7 mouse cellular contexts compared by ENCODE assay signal in genomic region chr2:32078522-32078921, GRCm38 (mm10). TPM values are rescaled to one million over a fixed set of nuclear protein-coding genes. Genes with fewer than 3 reads are reported as not detected.
DNase-seq lines count a peak whose midpoint lies in the region; ATAC-seq and TF ChIP-seq lines count a peak whose summit lies in the region.

No protein-coding gene starts in this region.

- peaks cover 23% of the 10 kb centered on the region for H3K27me3 ChIP-seq in E14TG2a.4 (ENCODE audit: insufficient read depth, low read length)
- peaks cover 21% of the 10 kb centered on the region for H3K27me3 ChIP-seq in forebrain, embryonic 11.5 days (ENCODE audit: control insufficient read depth, insufficient read depth, low read length)
- peaks cover 21% of the 10 kb centered on the region for H3K27me3 ChIP-seq in forebrain, embryonic 16.5 days (replicated peaks; ENCODE audit: control insufficient read depth, insufficient read depth, low read length)

- H3K9ac ChIP-seq in forebrain, embryonic 11.5 days (ENCODE audit: low read length), result no peak overlapping the region
- no peak overlapping the region for H3K9ac ChIP-seq in forebrain, embryonic 16.5 days (replicated peaks; ENCODE audit: low read depth, low read length)

- H3K4me2 ChIP-seq in forebrain, embryonic 11.5 days (ENCODE audit: low read depth, low read length, severe bottlenecking), result no peak overlapping the region
- H3K4me2 ChIP-seq in forebrain, embryonic 16.5 days (ENCODE audit: low read length), result no peak overlapping the region

- no peaks in the 10 kb centered on the region for H3K9me3 ChIP-seq in E14TG2a.4 (ENCODE audit: low read length)
- H3K9me3 ChIP-seq in forebrain, embryonic 11.5 days (ENCODE audit: control insufficient read depth, low read length), result no peaks in the 10 kb centered on the region
- H3K9me3 ChIP-seq in forebrain, embryonic 16.5 days (ENCODE audit: control insufficient read depth, low read length), result no peaks in the 10 kb centered on the region

- peaks cover 75% of the 10 kb centered on the region for H3K4me1 ChIP-seq in E14TG2a.4 (replicated peaks; ENCODE audit: low read depth, low read length)
- H3K4me1 ChIP-seq in bone marrow, adult 2 months (ENCODE audit: control insufficient read depth, insufficient read depth, low read length), result peaks cover 9% of the 10 kb centered on the region
- peaks cover 6% of the 10 kb centered on the region; the same call in 1 of the 2 replicates for H3K4me1 ChIP-seq in forebrain, embryonic 11.5 days (replicated peaks; ENCODE audit: control insufficient read depth, insufficient read depth, low read length)
- peaks cover 6% of the 10 kb centered on the region for H3K4me1 ChIP-seq in forebrain, embryonic 16.5 days (replicated peaks; ENCODE audit: control insufficient read depth, insufficient read depth, low read length)

- DNase-seq in induced T-regulatory cell, adult 2 months (ENCODE audit: low read depth), result peak; percentile 82
- DNase-seq in lung, postnatal 36 days, result peak; percentile 72
- DNase-seq in right cerebral cortex, postnatal 36 days (ENCODE audit: low spot score in 2 of 2), result no peak
- DNase-seq in forebrain, embryonic 11.5 days (ENCODE audit: low spot score), result no peak

- no peaks in the 10 kb centered on the region for H3K36me3 ChIP-seq in E14TG2a.4 (ENCODE audit: insufficient read depth, low read length)
- H3K36me3 ChIP-seq in forebrain, embryonic 11.5 days (ENCODE audit: control insufficient read depth, insufficient read depth, low read length), result no peaks in the 10 kb centered on the region
- no peaks in the 10 kb centered on the region for H3K36me3 ChIP-seq in forebrain, embryonic 16.5 days (ENCODE audit: control insufficient read depth, insufficient read depth)

- peak overlapping the region; percentile 3; the same call in 1 of the 2 replicates for H3K27ac ChIP-seq in bone marrow, adult 2 months (ENCODE audit: control insufficient read depth, insufficient read depth, low read depth, low read length, poor library complexity)
- no peak overlapping the region for H3K27ac ChIP-seq in forebrain, embryonic 11.5 days (ENCODE audit: low read depth, low read length)
- H3K27ac ChIP-seq in forebrain, embryonic 16.5 days (ENCODE audit: low read length), result no peak overlapping the region

- TF ChIP-seq CTCF in E14TG2a.4 (conservative IDR thresholded peaks at IDR 0.05; ENCODE audit: low read length), result no peak
- no peak for TF ChIP-seq CTCF in bone marrow, adult 2 months (IDR thresholded peaks at IDR 0.05; ENCODE audit: control insufficient read depth, insufficient read depth, low read length)

- no peak for ATAC-seq in forebrain, embryonic 11.5 days (replicated peaks; ENCODE audit: low FRiP score)
- ATAC-seq in forebrain, embryonic 16.5 days, result no peak

- peak overlapping the region; percentile 57 for H3K4me3 ChIP-seq in E14TG2a.4 (replicated peaks; ENCODE audit: low read length)
- H3K4me3 ChIP-seq in bone marrow, adult 2 months (replicated peaks; ENCODE audit: control insufficient read depth, low read depth, low read length), result no peak overlapping the region
- H3K4me3 ChIP-seq in forebrain, embryonic 11.5 days (ENCODE audit: low read depth, low read length), result no peak overlapping the region
- no peak overlapping the region for H3K4me3 ChIP-seq in forebrain, embryonic 16.5 days (replicated peaks; ENCODE audit: low read length)

- 17% methylated on average over 8 of the region's 8 CpGs for WGBS in bone marrow, adult 2 months
- 62% methylated on average over 8 of the region's 8 CpGs for WGBS in forebrain, embryonic 11.5 days
- 58% methylated on average over 8 of the region's 8 CpGs for WGBS in forebrain, embryonic 16.5 days

- TF ChIP-seq POLR2A in bone marrow, adult 2 months (IDR thresholded peaks at IDR 0.05; ENCODE audit: borderline replicate concordance, control insufficient read depth, low read depth, low read length), result no peak

RNA-seq across cellular contexts. Expression of gene Fam78a, which starts 6.1 kb away (rescaled TPM):
- polyA plus RNA-seq in bone marrow, adult 2 months (2011; ENCODE audit: insufficient read depth, insufficient read length, low replicate concordance, missing spikeins), result 11.4 and 12.5 TPM in 2 replicates
- polyA plus RNA-seq in forebrain, embryonic 11.5 days (2014; fragmentation: Nextera tagmentation; extraction: Ambion mirVana), result 1.5 and 1.8 TPM in 2 replicates
- polyA plus RNA-seq in forebrain, embryonic 16.5 days (2015; fragmentation: Nextera tagmentation; extraction: Ambion mirVana), result 0.20 and 0.48 TPM in 2 replicates

RNA-seq across cellular contexts. Expression of gene Plpp7, which starts 16.8 kb away (rescaled TPM):
- polyA plus RNA-seq in bone marrow, adult 2 months (2011; ENCODE audit: insufficient read depth, insufficient read length, low replicate concordance, missing spikeins), result not detected in 2 replicates
- polyA plus RNA-seq in forebrain, embryonic 11.5 days (2014; fragmentation: Nextera tagmentation; extraction: Ambion mirVana), result 5.7 and 7.3 TPM in 2 replicates
- 19.6 and 20.6 TPM in 2 replicates for polyA plus RNA-seq in forebrain, embryonic 16.5 days (2015; fragmentation: Nextera tagmentation; extraction: Ambion mirVana)

Comparison
In these comparisons a context has a peak if more than half of its experiments do, and no peak if none do; other contexts are left out.
1. DNase-seq: peak in induced T-regulatory cell, adult 2 months (single experiment) and lung, postnatal 36 days (single experiment); none in right cerebral cortex, postnatal 36 days (0 of 2) and forebrain, embryonic 11.5 days (single experiment).